Mouse (Mus musculus) right cerebral cortex, postnatal 36 days (tissue): ENCODE measurements at regions not wholly inside any gene's neighbourhood (a gene's known extent, or its start where the extent isn't known, plus 50 kb on each side); places are given as distances from the start of the nearest gene placed in this dataset.
"Not testable (repeated sequence)": the region's sequence is repeated elsewhere in the genome, so short reads cannot be mapped to it uniquely, and the experiment has no call there.

Source experiments
- DNase-seq, 2 experiments: peaks; one replicate each; pipeline ENCODE4 v3.0.0; 2022; ENCODE audit warnings: low spot score in 2 of 2, mixed read lengths in 1 of 2

- no peak for DNase-seq
Observed at GRCm38 (mm10) chr12:9655794-9656193, 85.9 kb downstream of the Osr1 start.

GRCm38 (mm10) chr12:9656324-9656723 is 86.4 kb downstream of the Osr1 start:
- DNase-seq: no peak

- DNase-seq: no peak
Observed at GRCm38 (mm10) chr12:9657199-9657766, 87.4 kb downstream of the Osr1 start.

GRCm38 (mm10) chr12:9657793-9658192 is 87.9 kb downstream of the Osr1 start:
- no peak for DNase-seq

- DNase-seq: no peak
Observed at GRCm38 (mm10) chr12:9660299-9660698, 90.4 kb downstream of the Osr1 start.

- DNase-seq: no peak
Observed at GRCm38 (mm10) chr12:9688776-9689175, 118.9 kb downstream of the Osr1 start.

GRCm38 (mm10) chr12:9689541-9689940 is 119.6 kb downstream of the Osr1 start:
- peak; percentile 8 to 26 for DNase-seq

- DNase-seq: no peak
Observed at GRCm38 (mm10) chr12:9732921-9733320, 163.0 kb downstream of the Osr1 start.

GRCm38 (mm10) chr12:9744709-9745395 is 174.9 kb downstream of the Osr1 start:
- DNase-seq: no peak

GRCm38 (mm10) chr12:9751261-9752078 is 181.6 kb downstream of the Osr1 start:
- DNase-seq: no peak

GRCm38 (mm10) chr12:9752079-9752450 is 182.1 kb downstream of the Osr1 start:
- no peak for DNase-seq

- DNase-seq: no peak
Observed at GRCm38 (mm10) chr12:9756411-9756810, 186.5 kb downstream of the Osr1 start.

- DNase-seq: no peak
Observed at GRCm38 (mm10) chr12:9760818-9761217, 190.9 kb downstream of the Osr1 start.

- not testable (repeated sequence) for DNase-seq
Observed at GRCm38 (mm10) chr12:9762291-9762811, 192.4 kb downstream of the Osr1 start.

- no peak for DNase-seq
Observed at GRCm38 (mm10) chr12:9762842-9763241, 192.9 kb downstream of the Osr1 start.

GRCm38 (mm10) chr12:9770908-9771307 is 201.0 kb downstream of the Osr1 start:
- DNase-seq: no peak

- DNase-seq: no peak
Observed at GRCm38 (mm10) chr12:9772875-9773274, 203.0 kb downstream of the Osr1 start.

- DNase-seq: no peak
Observed at GRCm38 (mm10) chr12:9802284-9802683, 232.4 kb downstream of the Osr1 start.

GRCm38 (mm10) chr12:9807406-9807805 is 237.5 kb downstream of the Osr1 start:
- DNase-seq: no peak

- no peak for DNase-seq
Observed at GRCm38 (mm10) chr12:9833273-9833672, 263.4 kb downstream of the Osr1 start.

- DNase-seq: no peak
Observed at GRCm38 (mm10) chr12:9839198-9839845, 269.4 kb downstream of the Osr1 start.

- no peak for DNase-seq
Observed at GRCm38 (mm10) chr12:9839949-9840348, 270.0 kb downstream of the Osr1 start.
